Mouse (Mus musculus): ENCODE measurements at regions not wholly inside any gene's neighbourhood (a gene's known extent, or its start where the extent isn't known, plus 50 kb on each side); places are given as distances from the start of the nearest gene placed in this dataset.
"Not testable (repeated sequence)": the region's sequence is repeated elsewhere in the genome, so short reads cannot be mapped to it uniquely, and the experiment has no call there.

GRCm38 (mm10) chr12:70658106-70658505, 167.2 kb upstream of the Frmd6 start:
- DNase-seq: no peak
- peaks cover 11% of the 10 kb centered on the region for H3K4me1 ChIP-seq (replicated peaks; ENCODE audit: control insufficient read depth, insufficient read depth, low read length)
- WGBS: 96% methylated on average over 5 of the region's 5 CpGs
- H3K36me3 ChIP-seq (ENCODE audit: control insufficient read depth, insufficient read depth, low read length): no peaks in the 10 kb centered on the region
- H3K27ac ChIP-seq (ENCODE audit: control insufficient read depth, insufficient read depth, low read length): no peak overlapping the region
- TF ChIP-seq POLR2A (IDR thresholded peaks at IDR 0.05; ENCODE audit: control insufficient read depth, extremely low read depth, insufficient read depth, low read length, poor library complexity) (no peak), CTCF (IDR thresholded peaks at IDR 0.05; ENCODE audit: borderline replicate concordance, control insufficient read depth, extremely low read depth, insufficient read depth, low read length, poor library complexity) (no peak)
- H3K27me3 ChIP-seq (ENCODE audit: control insufficient read depth, insufficient read depth, low read length): no peaks in the 10 kb centered on the region
- no peak overlapping the region for H3K4me3 ChIP-seq (ENCODE audit: control insufficient read depth, insufficient read depth, low read length)

GRCm38 (mm10) chr12:70660388-70660787, 164.9 kb upstream of the Frmd6 start:
- no peak for TF ChIP-seq POLR2A (IDR thresholded peaks at IDR 0.05; ENCODE audit: control insufficient read depth, extremely low read depth, insufficient read depth, low read length, poor library complexity)
- TF ChIP-seq CTCF (IDR thresholded peaks at IDR 0.05; ENCODE audit: borderline replicate concordance, control insufficient read depth, extremely low read depth, insufficient read depth, low read length, poor library complexity): no peak
- no peaks in the 10 kb centered on the region for H3K36me3 ChIP-seq (ENCODE audit: control insufficient read depth, insufficient read depth, low read length)
- H3K4me3 ChIP-seq (ENCODE audit: control insufficient read depth, insufficient read depth, low read length): no peak overlapping the region
- H3K27ac ChIP-seq (ENCODE audit: control insufficient read depth, insufficient read depth, low read length): no peak overlapping the region
- 96% methylated on average over 4 of the region's 4 CpGs for WGBS
- H3K27me3 ChIP-seq (ENCODE audit: control insufficient read depth, insufficient read depth, low read length): no peaks in the 10 kb centered on the region
- no peak for DNase-seq
- H3K4me1 ChIP-seq (replicated peaks; ENCODE audit: control insufficient read depth, insufficient read depth, low read length): peaks cover 11% of the 10 kb centered on the region

- H3K27ac ChIP-seq (ENCODE audit: control insufficient read depth, insufficient read depth, low read length); H3K36me3 ChIP-seq (ENCODE audit: control insufficient read depth, insufficient read depth, low read length); H3K4me1 ChIP-seq (replicated peaks; ENCODE audit: control insufficient read depth, insufficient read depth, low read length); H3K27me3 ChIP-seq (ENCODE audit: control insufficient read depth, insufficient read depth, low read length); H3K4me3 ChIP-seq (ENCODE audit: control insufficient read depth, insufficient read depth, low read length); DNase-seq: not testable (repeated sequence)
- 95% methylated on average over 7 of the region's 8 CpGs for WGBS
Observed at GRCm38 (mm10) chr12:70668158-70668557, 157.2 kb upstream of the Frmd6 start.

- H3K27ac ChIP-seq (ENCODE audit: control insufficient read depth, insufficient read depth, low read length): no peak overlapping the region
- no peak overlapping the region for H3K4me3 ChIP-seq (ENCODE audit: control insufficient read depth, insufficient read depth, low read length)
- H3K4me1 ChIP-seq (replicated peaks; ENCODE audit: control insufficient read depth, insufficient read depth, low read length): no peaks in the 10 kb centered on the region
- TF ChIP-seq POLR2A (IDR thresholded peaks at IDR 0.05; ENCODE audit: control insufficient read depth, extremely low read depth, insufficient read depth, low read length, poor library complexity) (no peak), CTCF (IDR thresholded peaks at IDR 0.05; ENCODE audit: borderline replicate concordance, control insufficient read depth, extremely low read depth, insufficient read depth, low read length, poor library complexity) (no peak)
- no peaks in the 10 kb centered on the region for H3K27me3 ChIP-seq (ENCODE audit: control insufficient read depth, insufficient read depth, low read length)
- H3K36me3 ChIP-seq (ENCODE audit: control insufficient read depth, insufficient read depth, low read length): no peaks in the 10 kb centered on the region
- DNase-seq: no peak
- WGBS: 94% methylated on average over 7 of the region's 7 CpGs
Observed at GRCm38 (mm10) chr12:70672115-70672514, 153.2 kb upstream of the Frmd6 start.

GRCm38 (mm10) chr12:70673188-70673587, 152.1 kb upstream of the Frmd6 start:
- Histone ChIP-seq H3K27ac (ENCODE audit: control insufficient read depth, insufficient read depth, low read length) (no peak overlapping the region), H3K4me3 (ENCODE audit: control insufficient read depth, insufficient read depth, low read length) (no peak overlapping the region), H3K27me3 (ENCODE audit: control insufficient read depth, insufficient read depth, low read length) (no peaks in the 10 kb centered on the region), H3K4me1 (replicated peaks; ENCODE audit: control insufficient read depth, insufficient read depth, low read length) (no peaks in the 10 kb centered on the region), H3K36me3 (ENCODE audit: control insufficient read depth, insufficient read depth, low read length) (no peaks in the 10 kb centered on the region)
- 98% methylated on average over 11 of the region's 11 CpGs for WGBS
- no peak for DNase-seq
- no peak for TF ChIP-seq CTCF (IDR thresholded peaks at IDR 0.05; ENCODE audit: borderline replicate concordance, control insufficient read depth, extremely low read depth, insufficient read depth, low read length, poor library complexity)
- TF ChIP-seq POLR2A (IDR thresholded peaks at IDR 0.05; ENCODE audit: control insufficient read depth, extremely low read depth, insufficient read depth, low read length, poor library complexity): no peak

GRCm38 (mm10) chr12:70674144-70674543, 151.2 kb upstream of the Frmd6 start:
- Histone ChIP-seq H3K36me3 (ENCODE audit: control insufficient read depth, insufficient read depth, low read length) (no peaks in the 10 kb centered on the region), H3K4me1 (replicated peaks; ENCODE audit: control insufficient read depth, insufficient read depth, low read length) (no peaks in the 10 kb centered on the region), H3K27me3 (ENCODE audit: control insufficient read depth, insufficient read depth, low read length) (no peaks in the 10 kb centered on the region), H3K4me3 (ENCODE audit: control insufficient read depth, insufficient read depth, low read length) (no peak overlapping the region), H3K27ac (ENCODE audit: control insufficient read depth, insufficient read depth, low read length) (no peak overlapping the region)
- DNase-seq: no peak
- no peak for TF ChIP-seq CTCF (IDR thresholded peaks at IDR 0.05; ENCODE audit: borderline replicate concordance, control insufficient read depth, extremely low read depth, insufficient read depth, low read length, poor library complexity)
- no peak for TF ChIP-seq POLR2A (IDR thresholded peaks at IDR 0.05; ENCODE audit: control insufficient read depth, extremely low read depth, insufficient read depth, low read length, poor library complexity)
- WGBS: 97% methylated on average over 2 of the region's 2 CpGs

- no peaks in the 10 kb centered on the region for H3K36me3 ChIP-seq (ENCODE audit: control insufficient read depth, insufficient read depth, low read length)
- 97% methylated on average over 6 of the region's 6 CpGs for WGBS
- no peak overlapping the region for H3K4me3 ChIP-seq (ENCODE audit: control insufficient read depth, insufficient read depth, low read length)
- no peaks in the 10 kb centered on the region for H3K27me3 ChIP-seq (ENCODE audit: control insufficient read depth, insufficient read depth, low read length)
- no peak for DNase-seq
- H3K27ac ChIP-seq (ENCODE audit: control insufficient read depth, insufficient read depth, low read length): no peak overlapping the region
- H3K4me1 ChIP-seq (replicated peaks; ENCODE audit: control insufficient read depth, insufficient read depth, low read length): peaks cover 3% of the 10 kb centered on the region; the same call in 1 of the 2 replicates
- TF ChIP-seq CTCF (IDR thresholded peaks at IDR 0.05; ENCODE audit: borderline replicate concordance, control insufficient read depth, extremely low read depth, insufficient read depth, low read length, poor library complexity) (no peak), POLR2A (IDR thresholded peaks at IDR 0.05; ENCODE audit: control insufficient read depth, extremely low read depth, insufficient read depth, low read length, poor library complexity) (no peak)
Observed at GRCm38 (mm10) chr12:70675846-70676245, 149.5 kb upstream of the Frmd6 start.

Data from thymus, adult 2 months (tissue).